Mouse (Mus musculus) embryo, embryonic 10 days (tissue): ENCODE results near the gene Prpf19.

Experiments used
- DNase-seq: peaks from one replicate; pipeline ENCODE4 v3.0.0-alpha.2; 2015; ENCODE audit warnings: low spot score

Prpf19 gene

DNA sequence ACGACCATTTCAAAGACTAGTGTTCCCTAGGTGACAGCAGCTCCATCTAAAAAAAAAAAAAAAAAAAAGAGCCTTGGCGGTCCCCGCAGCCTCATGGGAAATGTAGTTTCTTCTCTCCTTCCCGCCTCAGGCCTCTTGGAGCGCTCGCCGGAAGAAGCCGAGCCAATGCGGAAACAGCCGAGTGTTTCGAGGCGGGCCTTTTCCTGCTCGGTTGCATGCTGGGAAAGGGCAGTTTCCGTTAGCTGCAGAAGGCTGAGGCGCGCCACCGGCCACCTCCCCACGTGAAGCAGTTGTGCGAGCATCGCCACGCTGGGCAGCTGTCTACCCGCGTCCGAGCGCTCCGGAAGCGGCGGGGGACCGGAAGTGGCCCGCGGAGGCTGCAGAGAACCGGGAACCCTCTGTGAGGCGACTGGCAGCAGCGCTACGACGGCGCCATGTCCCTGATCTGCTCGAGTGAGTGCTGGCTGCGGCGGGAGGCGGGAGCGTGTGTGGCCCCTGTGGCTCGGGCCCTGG lies at the start of gene Prpf19:
Gene Prpf19, plus strand, starts transcription at position 216 of the 513 bp plus-strand sequence.
- DNase-seq: peak; percentile 98

DNA sequence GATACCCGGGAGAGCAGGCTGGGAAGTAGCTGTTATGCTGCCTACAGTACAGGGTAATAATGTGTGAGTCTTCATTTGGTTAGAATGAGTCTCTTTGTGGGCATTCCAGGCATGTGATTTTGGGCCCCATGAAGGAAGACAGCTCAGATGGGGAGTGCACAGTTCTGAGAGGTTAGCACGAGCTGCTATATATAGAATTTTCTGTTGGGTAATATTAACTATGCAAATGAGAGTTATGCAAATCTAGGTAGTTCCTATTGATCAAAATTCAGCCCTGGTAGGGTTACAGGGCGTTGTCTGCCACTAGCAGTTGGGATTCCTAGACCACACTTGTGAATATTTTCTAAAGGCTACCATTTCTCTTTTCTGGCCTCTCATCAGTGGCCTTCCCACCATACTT lies 49.6 kb upstream of the Prpf19 start:
- DNase-seq: no peak

DNA sequence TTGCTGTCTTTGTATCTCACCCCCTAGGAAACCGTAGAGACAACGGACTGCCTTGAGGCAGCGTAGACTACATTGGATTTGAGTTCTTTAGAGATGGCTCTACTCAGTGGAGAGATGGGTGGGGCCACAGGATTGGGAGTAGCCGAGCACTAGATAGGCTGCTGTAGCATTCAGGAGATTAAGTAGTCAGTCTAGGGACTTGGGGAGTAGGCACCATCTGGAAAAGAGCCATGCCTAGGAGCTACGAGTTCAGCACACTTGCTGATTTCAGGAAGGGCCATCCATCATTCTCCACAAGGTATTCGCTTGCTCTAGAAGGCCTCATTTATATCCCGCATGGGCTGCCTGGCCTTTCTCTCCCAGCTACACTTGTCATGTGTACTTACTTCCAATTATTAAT lies 48.9 kb upstream of the Prpf19 start:
- DNase-seq: peak; percentile 23

- no peak for DNase-seq
Observed at GRCm38 (mm10) chr19:10847311-10848087, 47.5 kb upstream of the Prpf19 start.

- no peak for DNase-seq
Observed at GRCm38 (mm10) chr19:10855422-10855821, 39.6 kb upstream of the Prpf19 start.

DNA sequence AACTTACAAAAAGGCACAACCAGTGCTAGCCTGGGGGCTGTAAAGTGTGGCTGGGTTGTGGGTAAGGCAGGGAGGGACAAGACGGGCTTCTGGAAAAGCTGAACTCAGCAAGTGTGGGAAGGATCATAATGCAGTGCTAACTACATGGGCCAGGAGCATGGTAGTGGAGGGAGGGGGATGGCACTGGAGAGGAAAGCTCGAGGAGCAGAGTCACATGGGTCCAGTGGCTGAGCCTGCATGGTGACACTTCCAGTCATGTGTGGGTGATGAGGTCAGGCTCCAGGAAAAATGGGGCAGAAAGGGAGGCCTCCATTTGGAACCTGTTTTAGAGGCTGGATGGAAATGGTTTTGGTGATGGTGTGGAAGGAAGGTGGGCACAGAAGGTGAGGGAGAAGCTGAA lies 38.5 kb upstream of the Prpf19 start:
- no peak for DNase-seq

DNA sequence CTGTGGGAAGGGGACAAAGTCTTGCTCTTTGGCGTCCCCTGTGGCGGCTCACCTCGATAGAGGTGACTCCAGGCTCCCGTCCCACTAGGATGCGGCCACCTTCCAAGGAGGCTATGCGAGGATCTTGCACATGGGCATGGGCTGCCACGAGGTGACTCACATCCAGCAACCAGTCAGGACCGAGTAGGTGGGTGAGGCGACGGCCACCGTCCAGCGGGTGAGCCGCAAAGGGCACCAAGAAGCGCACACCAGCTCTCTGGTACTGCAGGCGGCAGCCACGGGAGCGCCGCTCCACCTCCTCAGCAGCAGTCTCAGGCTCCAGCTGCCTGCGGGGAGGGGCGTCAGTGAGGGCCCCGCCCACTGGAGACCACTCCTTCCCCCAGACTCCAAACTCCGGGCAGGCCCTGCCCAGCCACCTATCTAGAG lies 34.9 kb upstream of the Prpf19 start:
- DNase-seq: peak; percentile 51

- no peak for DNase-seq
Observed at GRCm38 (mm10) chr19:10866351-10866750, 28.7 kb upstream of the Prpf19 start.

- no peak for DNase-seq
Observed at GRCm38 (mm10) chr19:10867946-10868622, 26.9 kb upstream of the Prpf19 start.

DNA sequence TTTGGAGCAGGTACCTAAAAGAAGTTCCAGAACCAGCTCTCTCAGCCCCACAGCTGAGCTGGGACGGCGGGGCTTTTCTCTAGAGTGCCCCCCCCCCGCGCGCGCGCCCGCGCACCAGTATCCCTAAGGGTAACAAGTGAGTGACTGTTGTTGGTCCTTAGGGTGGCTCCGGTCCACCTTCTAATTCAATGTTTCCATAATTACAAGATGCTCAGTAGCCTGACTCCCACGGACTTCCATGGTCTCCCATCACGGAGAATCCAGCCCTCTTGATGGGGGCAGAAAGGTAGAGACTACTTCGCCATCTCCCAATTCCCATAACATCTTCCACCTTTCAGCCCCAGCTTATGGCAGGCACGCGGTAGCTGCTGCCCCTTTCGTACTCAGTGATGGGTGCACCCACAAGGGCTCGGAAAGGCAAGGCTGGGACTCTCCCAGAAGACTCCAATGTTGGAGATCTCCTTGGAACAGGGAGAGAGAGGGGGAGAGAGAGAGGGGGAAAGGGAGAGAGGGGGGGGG lies 26.3 kb upstream of the Prpf19 start:
- DNase-seq: peak; percentile 19

DNA sequence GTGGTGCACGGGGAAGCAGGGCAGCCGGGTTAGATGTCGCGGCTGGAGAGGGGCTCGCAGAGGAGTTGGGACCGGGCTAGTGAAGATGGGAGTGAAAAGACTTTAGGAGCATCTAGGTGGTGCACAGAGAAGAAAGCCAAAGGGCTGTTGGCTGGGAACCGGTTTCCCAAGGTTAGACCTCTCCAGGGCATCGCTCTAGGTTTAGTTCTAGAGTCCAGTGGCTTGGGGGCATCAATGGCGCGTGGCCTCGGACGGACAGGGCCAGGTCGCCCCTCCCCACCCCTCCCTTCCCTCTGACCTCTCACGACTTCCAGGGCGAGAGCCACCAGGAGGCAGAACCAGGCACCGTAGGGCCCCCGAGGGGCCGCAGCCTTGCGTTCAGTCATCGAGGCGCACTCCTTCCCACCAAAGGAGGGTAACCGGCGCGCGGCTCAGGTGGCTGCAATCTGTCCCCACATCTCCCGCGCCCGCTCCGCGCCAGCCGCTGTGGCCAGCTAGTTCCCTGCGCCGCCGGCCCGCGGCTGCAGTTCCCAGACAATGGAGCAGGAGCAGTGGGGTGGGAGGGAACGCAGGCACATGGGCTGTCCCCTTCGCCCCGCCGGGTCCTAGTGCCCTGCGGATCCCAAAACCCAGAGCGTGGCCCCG lies 25.7 kb upstream of the Prpf19 start:
- DNase-seq: peak; percentile 94

- DNase-seq: no peak
Observed at GRCm38 (mm10) chr19:10869886-10870527, 25.0 kb upstream of the Prpf19 start, which contains the start of gene Tmem132a. TSS of gene Tmem132a (minus strand) at chr19:10869940.

GRCm38 (mm10) chr19:10870676-10871075 lies 24.4 kb upstream of the Prpf19 start:
- no peak for DNase-seq

- no peak for DNase-seq
Observed at GRCm38 (mm10) chr19:10871328-10871961, 23.6 kb upstream of the Prpf19 start.

GRCm38 (mm10) chr19:10878201-10878837 lies 16.7 kb upstream of the Prpf19 start:
- no peak for DNase-seq

- DNase-seq: peak; percentile 21
Observed at GRCm38 (mm10) chr19:10880085-10880974, 14.7 kb upstream of the Prpf19 start.

DNA sequence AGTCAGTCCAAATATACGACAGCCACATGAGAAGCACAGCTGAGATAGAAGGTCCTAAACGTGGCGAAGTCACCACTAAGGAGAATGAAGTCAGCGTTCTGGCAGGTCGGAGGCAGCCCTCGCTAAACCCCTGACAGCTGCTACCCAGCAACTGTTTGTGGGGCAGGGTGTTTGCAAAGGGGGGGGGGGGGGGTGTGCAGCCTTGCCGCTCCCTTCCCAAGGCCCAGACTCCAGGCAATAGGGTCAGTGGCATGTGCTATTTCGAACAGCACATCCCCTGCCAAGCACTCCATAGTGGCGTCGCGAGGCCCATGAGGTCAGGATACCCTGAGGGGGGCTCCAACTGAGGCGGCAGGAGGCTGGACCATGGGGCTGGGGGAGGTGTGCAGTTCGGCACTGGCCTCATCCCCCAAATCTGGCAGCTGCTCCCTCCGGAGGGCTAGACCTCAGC lies 14.0 kb upstream of the Prpf19 start:
- no peak for DNase-seq

GRCm38 (mm10) chr19:10881426-10882154 lies 13.4 kb upstream of the Prpf19 start, which contains the start of gene Tmem109:
TSS of gene Tmem109 (minus strand) at chr19:10882001.
- DNase-seq: peak; percentile 99

DNA sequence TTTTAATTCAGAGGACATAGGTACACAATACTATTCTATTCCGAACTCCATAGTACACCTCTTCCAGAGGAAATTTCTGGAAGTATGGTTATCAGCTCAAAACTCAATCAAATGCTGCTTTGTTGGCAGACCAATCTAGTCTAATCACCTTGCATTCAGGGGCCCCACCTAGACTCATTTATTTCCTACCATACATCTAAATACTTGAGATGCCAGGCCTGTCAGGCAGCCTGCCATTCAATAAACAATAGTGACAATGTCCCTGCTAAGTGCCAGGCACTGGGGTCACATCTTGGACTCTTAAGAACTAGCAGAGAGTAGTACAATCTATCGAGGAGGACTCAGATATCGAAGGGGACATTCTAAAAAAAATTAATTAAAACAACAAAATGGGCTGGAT lies 2.8 kb upstream of the Prpf19 start:
- no peak for DNase-seq
